Mouse (Mus musculus) brain, embryonic 14.5 days (tissue): ENCODE data around the gene Arl14ep.

Experiments
- CTCF ChIP-seq: fragments of 200-500 bp; IDR thresholded peaks from 2 replicates; pipeline ENCODE4 v1.5.1; 2012; ENCODE audit warnings: inconsistent platforms, mild to moderate bottlenecking, moderate library complexity, borderline replicate concordance; ENCODE audit not compliant: insufficient read depth, insufficient read length; ENCODE audit errors: extremely low read depth
- POLR2A ChIP-seq: fragments of 200-500 bp; IDR thresholded peaks from 2 replicates; pipeline ENCODE4 v1.6.1; 2012; ENCODE audit warnings: mild to moderate bottlenecking, inconsistent platforms, borderline replicate concordance; ENCODE audit not compliant: poor library complexity, insufficient read depth, insufficient read length, severe bottlenecking; ENCODE audit errors: extremely low read depth

DNA sequence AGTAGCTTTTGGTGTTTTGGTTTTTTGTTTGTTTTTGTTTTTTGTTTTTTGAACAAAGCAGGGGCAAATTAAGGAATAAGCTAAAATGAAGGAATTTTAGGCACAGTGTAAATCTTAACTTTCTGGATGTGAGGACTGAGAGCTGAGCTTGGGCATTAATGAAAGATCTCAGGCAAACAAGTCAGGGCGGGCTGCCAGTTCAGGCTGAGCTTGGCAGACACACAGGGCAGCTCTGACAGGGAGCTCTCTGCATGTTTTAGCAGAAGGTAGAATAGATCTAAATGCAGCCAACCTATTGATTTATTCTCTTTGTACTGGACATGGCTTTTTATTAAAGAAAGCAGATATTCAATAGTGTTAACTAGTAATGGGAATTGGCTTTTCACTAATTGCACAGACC is 31.8 kb downstream of the Arl14ep start:
- TF ChIP-seq CTCF (no peak), POLR2A (no peak)
